Mouse (Mus musculus) liver, adult 2 months (tissue): ENCODE measurements at regions not wholly inside any gene's neighbourhood (a gene's known extent, or its start where the extent isn't known, plus 50 kb on each side); places are given as distances from the start of the nearest gene placed in this dataset.

Experiments
- DNase-seq: peaks from one replicate; pipeline ENCODE4 v3.0.0-alpha.2; 2011; ENCODE audit warnings: low read depth, low spot score; ENCODE audit errors: extremely low read depth
- H3K27ac ChIP-seq: fragments of 200-500 bp; replicated peaks from 2 replicates; pipeline ENCODE4 v1.5.1; 2012; ENCODE audit warnings: low read depth, mild to moderate bottlenecking, control low read depth, inconsistent platforms, low read length; ENCODE audit not compliant: insufficient read depth
- H3K27me3 ChIP-seq: fragments of 200-500 bp; 2 replicates; pipeline ENCODE4 v1.6.1; 2012; ENCODE audit warnings: mild to moderate bottlenecking, moderate library complexity, low read length, inconsistent platforms; ENCODE audit not compliant: control insufficient read depth, insufficient read depth
- H3K36me3 ChIP-seq: fragments of 200-500 bp; 2 replicates; pipeline ENCODE4 v1.6.1; 2012; ENCODE audit warnings: low read length, inconsistent platforms; ENCODE audit not compliant: control insufficient read depth, insufficient read depth
- H3K4me1 ChIP-seq: fragments of 200-500 bp; 2 replicates; pipeline ENCODE4 v1.6.1; 2011; ENCODE audit warnings: low read length; ENCODE audit not compliant: control insufficient read depth, insufficient read depth
- H3K4me3 ChIP-seq: fragments of 200-500 bp; 2 replicates; pipeline ENCODE4 v1.5.1; 2011; ENCODE audit warnings: low read depth, mild to moderate bottlenecking, control low read depth, low read length, moderate library complexity; ENCODE audit not compliant: insufficient read depth
- H3K79me2 ChIP-seq: fragments of 200-500 bp; 2 replicates; pipeline ENCODE4 v1.6.1; 2012; ENCODE audit warnings: inconsistent platforms, mild to moderate bottlenecking, low read length, moderate library complexity; ENCODE audit not compliant: control insufficient read depth, insufficient read depth
- H3K9ac ChIP-seq: fragments of 200-500 bp; 2 replicates; pipeline ENCODE4 v1.6.1; 2012; ENCODE audit warnings: low read depth, mild to moderate bottlenecking, control low read depth, inconsistent platforms, low read length
- CTCF ChIP-seq: fragments of 200-500 bp; IDR thresholded peaks from 2 replicates; pipeline ENCODE4 v1.5.1; 2011; ENCODE audit warnings: low read depth, low read length, control low read depth
- POLR2A ChIP-seq: fragments of 200-500 bp; IDR thresholded peaks from 2 replicates; pipeline ENCODE4 v1.6.1; 2011; ENCODE audit warnings: low read length, control low read depth; ENCODE audit not compliant: insufficient read depth; ENCODE audit errors: extremely low read depth
- WGBS: fragments of 180-500 bp; shearing (Covaris S2); methylation state at CpG from one replicate; pipeline ENCODE4 v1.1.7; 2018; 5-methylcytosine and 5-hydroxymethylcytosine counted together

DNA sequence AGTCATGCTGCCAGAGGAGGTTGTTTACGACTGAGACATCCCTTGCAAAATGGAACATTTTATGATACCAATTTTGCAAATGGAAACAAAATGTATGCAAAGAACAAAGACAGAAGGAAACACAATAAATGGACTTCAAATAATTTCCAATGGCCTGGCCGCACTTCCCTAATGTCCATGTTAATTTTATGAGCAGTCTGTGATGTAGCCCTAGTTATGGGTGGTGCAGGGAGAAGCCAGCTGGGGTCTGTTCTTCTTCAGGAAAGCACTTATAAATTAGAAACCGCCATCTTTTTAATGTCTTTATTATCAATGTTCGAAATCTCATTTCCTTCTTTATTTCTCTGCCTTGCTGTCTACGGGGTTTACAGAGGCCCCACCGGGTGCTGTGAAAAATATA is 51.0 kb upstream of the Jak1 start:
- TF ChIP-seq POLR2A (no peak), CTCF (no peak)
- H3K36me3 ChIP-seq = no peaks in the 10 kb centered on the region
- no peak overlapping the region for H3K9ac ChIP-seq
- H3K4me1 ChIP-seq = peaks cover 4% of the 10 kb centered on the region
- no peak overlapping the region for H3K4me3 ChIP-seq
- DNase-seq = no peak
- no peaks in the 10 kb centered on the region for H3K79me2 ChIP-seq
- H3K27me3 ChIP-seq = no peaks in the 10 kb centered on the region
- no peak overlapping the region for H3K27ac ChIP-seq
- 91% methylated on average over 6 of the region's 6 CpGs for WGBS
